Mouse (Mus musculus) ZHBTc4 (cell line): ENCODE data around the gene Myo15b.

ENCODE experiments used
- DNase-seq: peaks from one replicate; pipeline ENCODE4 v3.0.0-alpha.2; 2011; ENCODE audit warnings: low read depth, low spot score

Gene Myo15b

DNA sequence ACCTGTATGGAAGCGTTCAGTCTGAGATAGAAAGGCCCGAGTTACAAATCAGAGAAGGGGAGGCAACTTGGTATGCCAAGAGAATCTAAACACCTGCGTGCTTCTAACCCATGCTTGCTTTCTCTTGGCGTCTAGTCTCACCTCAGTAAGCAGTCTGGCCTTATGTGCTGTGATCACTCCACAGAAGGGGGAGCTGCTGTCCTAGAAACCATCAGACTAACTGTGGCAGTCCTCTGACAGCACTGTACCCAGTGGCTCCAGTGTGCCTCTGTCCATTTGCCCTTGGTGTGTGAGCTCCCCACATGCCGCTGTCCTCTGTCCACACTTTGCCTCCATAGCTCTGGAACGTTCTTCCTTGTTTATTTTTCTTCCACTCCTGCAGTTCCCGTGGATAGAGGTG is 83.8 kb downstream of the Myo15b start:
- no peak for DNase-seq
